Mouse (Mus musculus): ENCODE data around the gene Plch2. TPM values are rescaled to one million over a fixed set of nuclear protein-coding genes. Genes with fewer than 3 reads are reported as not detected.

Gene Plch2
- polyA plus RNA-seq, 1 experiment = 149 TPM

DNA sequence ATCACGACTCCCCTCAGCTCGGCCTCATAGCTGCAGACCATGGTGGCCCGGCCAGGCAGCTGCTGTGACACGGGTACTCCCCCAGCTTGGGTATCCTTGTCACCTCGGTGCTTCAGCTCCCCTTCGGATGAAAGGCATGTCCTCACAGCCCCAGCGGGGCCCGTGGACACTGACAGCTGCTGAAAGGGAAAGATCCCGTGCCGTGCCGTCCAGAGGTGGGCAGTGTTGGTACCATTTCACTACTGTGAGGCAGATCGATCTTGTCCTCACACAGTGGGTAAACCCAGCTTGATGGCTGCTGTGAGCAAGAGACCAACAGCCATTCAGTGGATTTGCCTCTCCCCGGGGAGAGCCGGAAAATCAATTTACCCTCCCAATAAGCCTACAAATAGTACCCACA, 42.3 kb downstream of the Plch2 start:
- TF ChIP-seq CTCF (IDR thresholded peaks at IDR 0.05; ENCODE audit: borderline replicate concordance, insufficient read depth, low read depth, low read length) (no peak), POLR2A (IDR thresholded peaks at IDR 0.05; ENCODE audit: borderline replicate concordance, insufficient read depth, low read length) (no peak)
- no peak overlapping the region for H3K4me3 ChIP-seq (replicated peaks; ENCODE audit: insufficient read depth, low read depth, low read length)
- H3K27me3 ChIP-seq (ENCODE audit: control insufficient read depth, insufficient read depth, low read length) = no peaks in the 10 kb centered on the region
- H3K27ac ChIP-seq (ENCODE audit: insufficient read depth, low read length) = 0 out of 2 replicates have a peak overlapping the region, but pooled peaks have one; percentile 10
- WGBS = 49% methylated on average over 14 of the region's 14 CpGs
- peaks cover 79% of the 10 kb centered on the region for H3K4me1 ChIP-seq (ENCODE audit: control insufficient read depth, insufficient read depth, low read length)
- DNase-seq = no peak

DNA sequence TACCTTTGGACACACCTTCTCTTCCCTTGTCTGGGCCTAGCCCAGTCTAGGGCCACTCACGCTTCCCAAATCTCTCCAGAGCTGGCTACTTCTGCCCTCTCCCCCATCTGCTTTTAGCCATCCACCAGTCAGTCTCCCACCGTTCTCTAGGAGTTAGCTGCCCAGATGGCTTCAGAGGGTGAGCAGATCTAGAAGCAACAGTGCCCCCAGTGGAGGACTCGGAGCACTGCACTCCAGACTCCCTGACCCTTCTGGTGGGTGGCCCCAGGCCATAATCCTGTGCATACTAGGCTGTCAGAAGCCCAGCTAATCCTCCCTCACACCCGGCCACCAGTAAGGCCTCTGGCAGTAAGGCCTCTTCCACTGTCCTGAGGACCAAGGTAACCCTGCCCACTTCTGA, 43.8 kb downstream of the Plch2 start:
- TF ChIP-seq POLR2A (IDR thresholded peaks at IDR 0.05; ENCODE audit: borderline replicate concordance, insufficient read depth, low read length) (no peak), CTCF (IDR thresholded peaks at IDR 0.05; ENCODE audit: borderline replicate concordance, insufficient read depth, low read depth, low read length) (peak; percentile 93)
- 0% methylated on average over 4 of the region's 4 CpGs for WGBS
- peak; percentile 83 to 87 for DNase-seq
- Histone ChIP-seq H3K27ac (ENCODE audit: insufficient read depth, low read length) (peak overlapping the region; percentile 28), H3K4me1 (ENCODE audit: control insufficient read depth, insufficient read depth, low read length) (peaks cover 91% of the 10 kb centered on the region), H3K4me3 (replicated peaks; ENCODE audit: insufficient read depth, low read depth, low read length) (no peak overlapping the region), H3K27me3 (ENCODE audit: control insufficient read depth, insufficient read depth, low read length) (no peaks in the 10 kb centered on the region)

GRCm38 (mm10) chr4:155012115-155012514, 44.5 kb downstream of the Plch2 start:
- H3K4me1 ChIP-seq (ENCODE audit: control insufficient read depth, insufficient read depth, low read length) = peaks cover 96% of the 10 kb centered on the region
- no peaks in the 10 kb centered on the region for H3K27me3 ChIP-seq (ENCODE audit: control insufficient read depth, insufficient read depth, low read length)
- 16% methylated on average over 2 of the region's 2 CpGs for WGBS
- peak; percentile 70 to 81 for DNase-seq
- TF ChIP-seq POLR2A (IDR thresholded peaks at IDR 0.05; ENCODE audit: borderline replicate concordance, insufficient read depth, low read length) (peak; percentile 24; the same call in 1 of the 2 replicates), CTCF (IDR thresholded peaks at IDR 0.05; ENCODE audit: borderline replicate concordance, insufficient read depth, low read depth, low read length) (no peak)
- H3K27ac ChIP-seq (ENCODE audit: insufficient read depth, low read length) = peak overlapping the region; percentile 28; the same call in 1 of the 2 replicates
- H3K4me3 ChIP-seq (replicated peaks; ENCODE audit: insufficient read depth, low read depth, low read length) = no peak overlapping the region

- TF ChIP-seq CTCF (IDR thresholded peaks at IDR 0.05; ENCODE audit: borderline replicate concordance, insufficient read depth, low read depth, low read length) = no peak
- TF ChIP-seq POLR2A (IDR thresholded peaks at IDR 0.05; ENCODE audit: borderline replicate concordance, insufficient read depth, low read length) = no peak
- H3K27me3 ChIP-seq (ENCODE audit: control insufficient read depth, insufficient read depth, low read length) = no peaks in the 10 kb centered on the region
- no peak overlapping the region for H3K4me3 ChIP-seq (replicated peaks; ENCODE audit: insufficient read depth, low read depth, low read length)
- DNase-seq = peak; percentile 70 to 71
- H3K4me1 ChIP-seq (ENCODE audit: control insufficient read depth, insufficient read depth, low read length) = peaks cover 96% of the 10 kb centered on the region
- peak overlapping the region; percentile 28 for H3K27ac ChIP-seq (ENCODE audit: insufficient read depth, low read length)
- WGBS = 17% methylated on average over 8 of the region's 8 CpGs
Observed at GRCm38 (mm10) chr4:155011312-155012025, 45.1 kb downstream of the Plch2 start.

- Histone ChIP-seq H3K4me1 (ENCODE audit: control insufficient read depth, insufficient read depth, low read length) (peaks cover 95% of the 10 kb centered on the region), H3K27me3 (ENCODE audit: control insufficient read depth, insufficient read depth, low read length) (no peaks in the 10 kb centered on the region), H3K4me3 (replicated peaks; ENCODE audit: insufficient read depth, low read depth, low read length) (no peak overlapping the region), H3K27ac (ENCODE audit: insufficient read depth, low read length) (peak overlapping the region; percentile 42)
- DNase-seq = peak; percentile 87 to 93
- 9% methylated on average over 5 of the region's 5 CpGs for WGBS
- TF ChIP-seq CTCF (IDR thresholded peaks at IDR 0.05; ENCODE audit: borderline replicate concordance, insufficient read depth, low read depth, low read length) = no peak
- TF ChIP-seq POLR2A (IDR thresholded peaks at IDR 0.05; ENCODE audit: borderline replicate concordance, insufficient read depth, low read length) = no peak
Observed at GRCm38 (mm10) chr4:155010870-155011269, 45.7 kb downstream of the Plch2 start.

DNA sequence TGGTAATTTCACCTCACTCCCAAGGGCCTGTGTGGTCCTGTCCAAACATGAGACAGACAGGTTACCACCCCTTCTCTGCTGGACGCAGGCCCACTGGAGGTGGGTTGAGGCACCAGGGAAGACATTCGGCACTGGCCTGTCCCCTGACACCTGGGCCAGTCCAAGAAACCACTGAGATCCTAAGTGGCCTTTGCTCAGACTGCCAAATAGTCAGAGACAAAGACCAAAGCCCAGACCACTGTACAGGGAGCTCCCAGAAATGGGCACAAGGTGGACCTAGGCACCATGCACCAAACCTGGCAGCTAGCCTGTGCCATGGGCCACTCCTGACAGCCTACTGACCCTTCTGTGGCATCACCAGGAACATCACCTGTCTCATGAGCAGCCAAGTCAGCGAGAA, 47.4 kb downstream of the Plch2 start:
- DNase-seq = no peak
- Histone ChIP-seq H3K4me3 (replicated peaks; ENCODE audit: insufficient read depth, low read depth, low read length) (no peak overlapping the region), H3K27ac (ENCODE audit: insufficient read depth, low read length) (no peak overlapping the region), H3K27me3 (ENCODE audit: control insufficient read depth, insufficient read depth, low read length) (no peaks in the 10 kb centered on the region), H3K4me1 (ENCODE audit: control insufficient read depth, insufficient read depth, low read length) (peaks cover 90% of the 10 kb centered on the region)
- WGBS = 61% methylated on average over 3 of the region's 3 CpGs
- no peak for TF ChIP-seq POLR2A (IDR thresholded peaks at IDR 0.05; ENCODE audit: borderline replicate concordance, insufficient read depth, low read length)
- no peak for TF ChIP-seq CTCF (IDR thresholded peaks at IDR 0.05; ENCODE audit: borderline replicate concordance, insufficient read depth, low read depth, low read length)

DNA sequence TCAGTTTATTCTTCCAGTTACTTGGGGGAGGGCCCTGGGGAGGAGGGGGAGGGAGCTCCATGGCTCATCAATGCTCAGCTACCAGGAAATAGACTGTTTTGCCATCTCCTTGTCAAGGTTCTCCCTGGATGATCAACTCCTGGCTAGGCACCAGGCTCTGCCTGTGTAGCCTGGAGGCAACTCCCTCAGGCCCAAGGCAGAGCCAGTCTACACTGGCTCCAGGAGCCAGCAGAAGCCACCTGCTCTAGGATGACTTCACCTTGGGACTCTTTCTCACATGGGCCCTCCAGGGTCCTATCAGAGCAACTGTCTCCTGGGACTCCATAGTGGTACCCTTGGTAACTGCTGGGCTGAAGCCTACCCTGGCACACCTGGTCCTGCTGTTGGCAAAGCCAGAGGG, 48.5 kb downstream of the Plch2 start:
- TF ChIP-seq CTCF (IDR thresholded peaks at IDR 0.05; ENCODE audit: borderline replicate concordance, insufficient read depth, low read depth, low read length) (no peak), POLR2A (IDR thresholded peaks at IDR 0.05; ENCODE audit: borderline replicate concordance, insufficient read depth, low read length) (no peak)
- Histone ChIP-seq H3K27me3 (ENCODE audit: control insufficient read depth, insufficient read depth, low read length) (no peaks in the 10 kb centered on the region), H3K27ac (ENCODE audit: insufficient read depth, low read length) (no peak overlapping the region), H3K4me1 (ENCODE audit: control insufficient read depth, insufficient read depth, low read length) (peaks cover 81% of the 10 kb centered on the region), H3K4me3 (replicated peaks; ENCODE audit: insufficient read depth, low read depth, low read length) (no peak overlapping the region)
- DNase-seq = no peak

DNA sequence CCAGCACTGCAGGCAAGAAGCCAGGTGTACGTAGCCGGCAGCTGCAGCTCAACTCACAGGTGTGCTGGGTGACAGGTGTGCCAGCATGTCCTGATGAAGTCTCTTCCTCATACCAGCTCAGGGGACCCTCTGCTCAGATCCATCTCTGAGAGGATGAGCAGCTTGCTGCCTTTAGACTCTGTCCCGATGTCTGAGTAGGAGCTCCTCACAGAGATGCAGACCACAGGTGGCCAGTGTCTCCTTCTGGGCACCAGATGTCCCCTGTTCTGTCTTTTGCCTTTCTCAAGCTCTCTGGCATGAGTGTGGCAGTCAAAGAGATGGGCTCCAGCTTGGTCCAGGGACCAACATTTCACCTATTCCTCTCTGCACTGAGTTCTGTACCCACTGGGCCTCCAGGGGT, 48.9 kb downstream of the Plch2 start:
- no peaks in the 10 kb centered on the region for H3K27me3 ChIP-seq (ENCODE audit: control insufficient read depth, insufficient read depth, low read length)
- peak; percentile 60 to 67 for DNase-seq
- no peak overlapping the region for H3K4me3 ChIP-seq (replicated peaks; ENCODE audit: insufficient read depth, low read depth, low read length)
- H3K27ac ChIP-seq (ENCODE audit: insufficient read depth, low read length) = no peak overlapping the region
- peaks cover 81% of the 10 kb centered on the region for H3K4me1 ChIP-seq (ENCODE audit: control insufficient read depth, insufficient read depth, low read length)
- 28% methylated on average over 3 of the region's 3 CpGs for WGBS
- no peak for TF ChIP-seq POLR2A (IDR thresholded peaks at IDR 0.05; ENCODE audit: borderline replicate concordance, insufficient read depth, low read length)
